Mouse (Mus musculus): ENCODE results near the gene Klhl2. TPM values are rescaled to one million over a fixed set of nuclear protein-coding genes. Genes with fewer than 3 reads are reported as not detected.

Gene Klhl2
- polyA plus RNA-seq, 1 experiment, result 0.04 TPM

- peaks cover 10% of the 10 kb centered on the region for H3K36me3 ChIP-seq (ENCODE audit: control insufficient read depth)
Measured at GRCm38 (mm10) chr8:64733271-64733943, 116.4 kb downstream of the Klhl2 start, which contains the start of gene Msmo1. Msmo1 (minus strand) TSS chr8:64733792.

GRCm38 (mm10) chr8:64732596-64732995 is 117.2 kb downstream of the Klhl2 start:
- H3K36me3 ChIP-seq (ENCODE audit: control insufficient read depth), result peaks cover 10% of the 10 kb centered on the region
- peak overlapping the region; percentile 90 for H3K4me3 ChIP-seq (replicated peaks)
- no peaks in the 10 kb centered on the region for H3K27me3 ChIP-seq (ENCODE audit: control insufficient read depth)
- peaks cover 26% of the 10 kb centered on the region for H3K4me1 ChIP-seq (ENCODE audit: control insufficient read depth)
- H3K9me3 ChIP-seq (ENCODE audit: control insufficient read depth, low read length), result no peaks in the 10 kb centered on the region
- TF ChIP-seq TAL1 (IDR thresholded peaks at IDR 0.05; ENCODE audit: low read length) (no peak), GATA1 (IDR thresholded peaks at IDR 0.05; ENCODE audit: low read length) (no peak)

More at GRCm38 (mm10) chr8:64733271-64733943, 116.4 kb downstream of the Klhl2 start, which contains the start of gene Msmo1:
- no peak for TF ChIP-seq TAL1 (IDR thresholded peaks at IDR 0.05; ENCODE audit: low read length)
- no peaks in the 10 kb centered on the region for H3K9me3 ChIP-seq (ENCODE audit: control insufficient read depth, low read length)
- peaks cover 26% of the 10 kb centered on the region for H3K4me1 ChIP-seq (ENCODE audit: control insufficient read depth)
- no peaks in the 10 kb centered on the region for H3K27me3 ChIP-seq (ENCODE audit: control insufficient read depth)
- H3K4me3 ChIP-seq (replicated peaks), result peak within 1 kb of the TSS; percentile 90

GRCm38 (mm10) chr8:64728156-64728555 is 121.7 kb downstream of the Klhl2 start:
- Histone ChIP-seq H3K4me3 (replicated peaks) (no peak overlapping the region), H3K4me1 (ENCODE audit: control insufficient read depth) (peaks cover 13% of the 10 kb centered on the region), H3K9me3 (ENCODE audit: control insufficient read depth, low read length) (no peaks in the 10 kb centered on the region), H3K36me3 (ENCODE audit: control insufficient read depth) (peaks cover 39% of the 10 kb centered on the region), H3K27me3 (ENCODE audit: control insufficient read depth) (no peaks in the 10 kb centered on the region)
- TF ChIP-seq GATA1 (IDR thresholded peaks at IDR 0.05; ENCODE audit: low read length) (no peak), TAL1 (IDR thresholded peaks at IDR 0.05; ENCODE audit: low read length) (no peak)

GRCm38 (mm10) chr8:64726190-64726695 is 123.6 kb downstream of the Klhl2 start:
- no peaks in the 10 kb centered on the region for H3K9me3 ChIP-seq (ENCODE audit: control insufficient read depth, low read length)
- no peaks in the 10 kb centered on the region for H3K4me1 ChIP-seq (ENCODE audit: control insufficient read depth)
- no peak for TF ChIP-seq GATA1 (IDR thresholded peaks at IDR 0.05; ENCODE audit: low read length)
- no peak for TF ChIP-seq TAL1 (IDR thresholded peaks at IDR 0.05; ENCODE audit: low read length)
- H3K27me3 ChIP-seq (ENCODE audit: control insufficient read depth), result no peaks in the 10 kb centered on the region
- H3K36me3 ChIP-seq (ENCODE audit: control insufficient read depth), result peaks cover 47% of the 10 kb centered on the region
- no peak overlapping the region for H3K4me3 ChIP-seq (replicated peaks)

- Histone ChIP-seq H3K36me3 (ENCODE audit: control insufficient read depth) (peaks cover 61% of the 10 kb centered on the region), H3K4me3 (replicated peaks) (no peak overlapping the region), H3K9me3 (ENCODE audit: control insufficient read depth, low read length) (no peaks in the 10 kb centered on the region), H3K27me3 (ENCODE audit: control insufficient read depth) (no peaks in the 10 kb centered on the region), H3K4me1 (ENCODE audit: control insufficient read depth) (no peaks in the 10 kb centered on the region; the same call in 1 of the 2 replicates)
- no peak for TF ChIP-seq GATA1 (IDR thresholded peaks at IDR 0.05; ENCODE audit: low read length)
- no peak for TF ChIP-seq TAL1 (IDR thresholded peaks at IDR 0.05; ENCODE audit: low read length)
Measured at GRCm38 (mm10) chr8:64723206-64723605, 126.6 kb downstream of the Klhl2 start.

- no peaks in the 10 kb centered on the region for H3K27me3 ChIP-seq (ENCODE audit: control insufficient read depth)
Measured at GRCm38 (mm10) chr8:64717868-64718267, 131.9 kb downstream of the Klhl2 start.

GRCm38 (mm10) chr8:64712499-64712898 is 137.3 kb downstream of the Klhl2 start:
- Histone ChIP-seq H3K4me3 (replicated peaks) (no peak overlapping the region), H3K9me3 (ENCODE audit: control insufficient read depth, low read length) (no peaks in the 10 kb centered on the region), H3K4me1 (ENCODE audit: control insufficient read depth) (peaks cover 5% of the 10 kb centered on the region), H3K36me3 (ENCODE audit: control insufficient read depth) (peaks cover 7% of the 10 kb centered on the region; the same call in 1 of the 2 replicates), H3K27me3 (ENCODE audit: control insufficient read depth) (no peaks in the 10 kb centered on the region)
- TF ChIP-seq TAL1 (IDR thresholded peaks at IDR 0.05; ENCODE audit: low read length) (no peak), GATA1 (IDR thresholded peaks at IDR 0.05; ENCODE audit: low read length) (no peak)

More at GRCm38 (mm10) chr8:64717868-64718267, 131.9 kb downstream of the Klhl2 start:
- H3K36me3 ChIP-seq (ENCODE audit: control insufficient read depth), result peaks cover 44% of the 10 kb centered on the region
- no peak overlapping the region for H3K4me3 ChIP-seq (replicated peaks)
- H3K4me1 ChIP-seq (ENCODE audit: control insufficient read depth), result no peaks in the 10 kb centered on the region; the same call in 1 of the 2 replicates
- no peak for TF ChIP-seq TAL1 (IDR thresholded peaks at IDR 0.05; ENCODE audit: low read length)
- no peak for TF ChIP-seq GATA1 (IDR thresholded peaks at IDR 0.05; ENCODE audit: low read length)
- no peaks in the 10 kb centered on the region for H3K9me3 ChIP-seq (ENCODE audit: control insufficient read depth, low read length)

GRCm38 (mm10) chr8:64711544-64711943 is 138.3 kb downstream of the Klhl2 start:
- TF ChIP-seq TAL1 (IDR thresholded peaks at IDR 0.05; ENCODE audit: low read length), result no peak
- Histone ChIP-seq H3K9me3 (ENCODE audit: control insufficient read depth, low read length) (no peaks in the 10 kb centered on the region), H3K4me3 (replicated peaks) (no peak overlapping the region), H3K36me3 (ENCODE audit: control insufficient read depth) (peaks cover under 1% of the 10 kb centered on the region; the same call in 1 of the 2 replicates), H3K4me1 (ENCODE audit: control insufficient read depth) (peaks cover 5% of the 10 kb centered on the region), H3K27me3 (ENCODE audit: control insufficient read depth) (no peaks in the 10 kb centered on the region)

GRCm38 (mm10) chr8:64707481-64707880 is 142.3 kb downstream of the Klhl2 start:
- no peak overlapping the region for H3K4me3 ChIP-seq (replicated peaks)
- no peaks in the 10 kb centered on the region for H3K36me3 ChIP-seq (ENCODE audit: control insufficient read depth)
- no peaks in the 10 kb centered on the region for H3K27me3 ChIP-seq (ENCODE audit: control insufficient read depth)
- H3K9me3 ChIP-seq (ENCODE audit: control insufficient read depth, low read length), result no peaks in the 10 kb centered on the region
- no peak for TF ChIP-seq GATA1 (IDR thresholded peaks at IDR 0.05; ENCODE audit: low read length)
- TF ChIP-seq TAL1 (IDR thresholded peaks at IDR 0.05; ENCODE audit: low read length), result no peak
- peaks cover 5% of the 10 kb centered on the region for H3K4me1 ChIP-seq (ENCODE audit: control insufficient read depth)

Data from erythroblast, embryonic 14.5 days (primary cell).